Mouse (Mus musculus) heart, postnatal 0 days (tissue): ENCODE measurements at regions not wholly inside any gene's neighbourhood (a gene's known extent, or its start where the extent isn't known, plus 50 kb on each side); places are given as distances from the start of the nearest gene placed in this dataset.

Experiments
- CTCF ChIP-seq: IDR thresholded peaks from 2 replicates; pipeline ENCODE4 v1.5.1; 2016; ENCODE audit warnings: antibody characterized with exemption, control low read depth, low read depth
- EP300 ChIP-seq: IDR thresholded peaks from 2 replicates; pipeline ENCODE4 v1.6.1; 2016; ENCODE audit warnings: antibody characterized with exemption, low read depth

DNA sequence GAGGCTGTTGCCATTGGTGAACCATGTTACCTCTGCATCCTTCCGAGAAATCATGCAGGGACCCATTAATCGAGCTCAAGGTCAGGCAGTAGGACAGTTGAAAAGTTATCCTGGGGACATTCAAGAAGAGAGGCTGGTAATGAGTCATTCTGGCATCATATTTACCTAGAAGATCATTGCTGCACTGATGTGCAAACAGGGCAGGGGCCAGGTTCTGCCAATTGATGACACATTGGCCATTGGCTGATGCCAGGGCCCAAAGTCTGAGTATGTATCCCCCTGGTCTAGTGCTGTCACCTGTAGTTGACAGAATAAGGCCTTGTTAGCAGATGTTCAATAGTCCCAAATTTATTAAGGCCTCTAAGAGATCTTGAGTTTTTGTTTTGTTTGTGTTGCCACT is 83.6 kb upstream of the Smlr1 start:
- TF ChIP-seq CTCF (no peak), EP300 (no peak)
